Mouse (Mus musculus) embryonic facial prominence, embryonic 12.5 days (tissue): Measurements from ENCODE around the gene Tmem211. TPM values are rescaled to one million over a fixed set of nuclear protein-coding genes. Genes with fewer than 3 reads are reported as not detected.

Source experiments
- ATAC-seq: fragments of 200-750 bp; cut with Nextera tagmentation; 2 replicates; pipeline ENCODE4 v1.8.0; 2017; ENCODE audit not compliant: insufficient number of reproducible peaks, insufficient read depth, low FRiP score, low TSS enrichment
- H3K27ac ChIP-seq: fragments of 300-500 bp; sonication (generic); 2 replicates; pipeline ENCODE4 v1.5.1; 2016; ENCODE audit warnings: mild to moderate bottlenecking
- H3K27me3 ChIP-seq: fragments of 300-500 bp; sonication (generic); 2 replicates; pipeline ENCODE4 v1.6.1; 2016; ENCODE audit warnings: mild to moderate bottlenecking, moderate library complexity
- H3K36me3 ChIP-seq: fragments of 300-500 bp; sonication (generic); 2 replicates; pipeline ENCODE4 v1.6.1; 2016; ENCODE audit warnings: mild to moderate bottlenecking
- H3K4me1 ChIP-seq: fragments of 300-500 bp; sonication (generic); 2 replicates; pipeline ENCODE4 v1.6.1; 2016
- H3K4me2 ChIP-seq: fragments of 300-500 bp; sonication (generic); replicated peaks from 2 replicates; pipeline ENCODE4 v1.6.1; 2016; ENCODE audit warnings: mild to moderate bottlenecking, moderate library complexity
- H3K4me3 ChIP-seq: fragments of 300-500 bp; sonication (generic); 2 replicates; pipeline ENCODE4 v1.5.1; 2016; ENCODE audit warnings: mild to moderate bottlenecking
- H3K9ac ChIP-seq: fragments of 300-500 bp; sonication (generic); 2 replicates; pipeline ENCODE4 v1.6.1; 2016; ENCODE audit warnings: mild to moderate bottlenecking, moderate library complexity
- H3K9me3 ChIP-seq: fragments of 300-500 bp; sonication (generic); 2 replicates; pipeline ENCODE4 v1.6.1; 2016; ENCODE audit warnings: mild to moderate bottlenecking, moderate library complexity
- WGBS: fragments of 180-500 bp; shearing (Covaris S2); methylation state at CpG from one replicate; pipeline ENCODE4 v1.1.7; 2016; 5-methylcytosine and 5-hydroxymethylcytosine counted together
- polyA plus RNA-seq: library from polyadenylated mRNA; unstranded; fragments of >200 nt; fragmentation: Nextera tagmentation; extraction: Ambion mirVana; gene quantifications from 2 replicates; pipeline ENCODE4 v1.2.1, GENCODE M21; 2016

The Tmem211 gene
- polyA plus RNA-seq, 1 experiment from 2014 or later = 0.42 TPM

GRCm38 (mm10) chr5:113199126-113199771 is 27.5 kb upstream of the Tmem211 start:
- WGBS = 47% methylated on average over 8 of the region's 8 CpGs
- H3K36me3 ChIP-seq = no peaks in the 10 kb centered on the region
- no peak overlapping the region for H3K27ac ChIP-seq
- no peaks in the 10 kb centered on the region for H3K27me3 ChIP-seq
- H3K4me3 ChIP-seq = no peak overlapping the region
- no peak for ATAC-seq
- H3K9ac ChIP-seq = no peak overlapping the region
- H3K4me1 ChIP-seq = 0 out of 2 replicates have a peak, but pooled peaks cover 7% of the 10 kb centered on the region
- no peak overlapping the region for H3K4me2 ChIP-seq
- no peaks in the 10 kb centered on the region for H3K9me3 ChIP-seq

GRCm38 (mm10) chr5:113199772-113200134 is 27.0 kb upstream of the Tmem211 start:
- Histone ChIP-seq H3K4me2 (no peak overlapping the region), H3K9ac (no peak overlapping the region), H3K27me3 (no peaks in the 10 kb centered on the region), H3K4me3 (no peak overlapping the region), H3K9me3 (no peaks in the 10 kb centered on the region), H3K4me1 (0 out of 2 replicates have a peak, but pooled peaks cover 7% of the 10 kb centered on the region), H3K27ac (0 out of 2 replicates have a peak overlapping the region, but pooled peaks have one; percentile 23), H3K36me3 (no peaks in the 10 kb centered on the region)
- no peak for ATAC-seq
- 87% methylated on average over 10 of the region's 10 CpGs for WGBS

- Histone ChIP-seq H3K36me3 (no peaks in the 10 kb centered on the region), H3K9me3 (no peaks in the 10 kb centered on the region), H3K27ac (no peak overlapping the region), H3K4me1 (peaks cover 17% of the 10 kb centered on the region), H3K4me2 (no peak overlapping the region), H3K27me3 (no peaks in the 10 kb centered on the region), H3K9ac (no peak overlapping the region), H3K4me3 (no peak overlapping the region)
- no peak for ATAC-seq
- WGBS = 89% methylated on average over 9 of the region's 9 CpGs
Observed at GRCm38 (mm10) chr5:113204193-113204592, 22.5 kb upstream of the Tmem211 start.

- Histone ChIP-seq H3K9me3 (no peaks in the 10 kb centered on the region), H3K27ac (no peak overlapping the region), H3K36me3 (no peaks in the 10 kb centered on the region), H3K27me3 (no peaks in the 10 kb centered on the region), H3K4me3 (no peak overlapping the region), H3K4me1 (peaks cover 22% of the 10 kb centered on the region), H3K9ac (no peak overlapping the region), H3K4me2 (no peak overlapping the region)
- ATAC-seq = no peak
- WGBS = 49% methylated on average over 9 of the region's 9 CpGs
Observed at GRCm38 (mm10) chr5:113206670-113207352, 19.9 kb upstream of the Tmem211 start.

GRCm38 (mm10) chr5:113208048-113208447 is 18.7 kb upstream of the Tmem211 start:
- H3K4me2 ChIP-seq = no peak overlapping the region
- H3K4me1 ChIP-seq = peaks cover 22% of the 10 kb centered on the region
- no peaks in the 10 kb centered on the region for H3K36me3 ChIP-seq
- H3K4me3 ChIP-seq = no peak overlapping the region
- H3K27ac ChIP-seq = no peak overlapping the region
- no peak for ATAC-seq
- H3K27me3 ChIP-seq = no peaks in the 10 kb centered on the region
- H3K9me3 ChIP-seq = no peaks in the 10 kb centered on the region
- WGBS = 72% methylated on average over 4 of the region's 4 CpGs
- no peak overlapping the region for H3K9ac ChIP-seq

- Histone ChIP-seq H3K9ac (no peak overlapping the region), H3K27ac (peak overlapping the region; percentile 61), H3K27me3 (no peaks in the 10 kb centered on the region), H3K4me2 (0 out of 2 replicates have a peak overlapping the region, but pooled peaks have one; percentile 3), H3K4me1 (peaks cover 22% of the 10 kb centered on the region), H3K36me3 (no peaks in the 10 kb centered on the region), H3K4me3 (no peak overlapping the region), H3K9me3 (no peaks in the 10 kb centered on the region)
- ATAC-seq = no peak
- WGBS = 51% methylated on average over 11 of the region's 11 CpGs
Observed at GRCm38 (mm10) chr5:113208622-113209400, 17.9 kb upstream of the Tmem211 start.

- Histone ChIP-seq H3K4me3 (no peak overlapping the region), H3K9me3 (no peaks in the 10 kb centered on the region), H3K4me1 (peaks cover 24% of the 10 kb centered on the region), H3K27ac (peak overlapping the region; percentile 61), H3K9ac (no peak overlapping the region), H3K27me3 (no peaks in the 10 kb centered on the region), H3K36me3 (no peaks in the 10 kb centered on the region), H3K4me2 (0 out of 2 replicates have a peak overlapping the region, but pooled peaks have one; percentile 3)
- 48% methylated on average over 11 of the region's 11 CpGs for WGBS
- ATAC-seq = no peak
Observed at GRCm38 (mm10) chr5:113209401-113209750, 17.3 kb upstream of the Tmem211 start.

GRCm38 (mm10) chr5:113209898-113210297 is 16.8 kb upstream of the Tmem211 start:
- WGBS = 87% methylated on average over 13 of the region's 13 CpGs
- Histone ChIP-seq H3K4me2 (no peak overlapping the region), H3K27ac (peak overlapping the region; percentile 61), H3K9me3 (no peaks in the 10 kb centered on the region), H3K4me3 (no peak overlapping the region), H3K27me3 (no peaks in the 10 kb centered on the region), H3K36me3 (no peaks in the 10 kb centered on the region), H3K4me1 (peaks cover 28% of the 10 kb centered on the region), H3K9ac (no peak overlapping the region)
- ATAC-seq = no peak

GRCm38 (mm10) chr5:113210314-113210713 is 16.4 kb upstream of the Tmem211 start:
- H3K4me2 ChIP-seq = no peak overlapping the region
- H3K9ac ChIP-seq = no peak overlapping the region
- no peak for ATAC-seq
- H3K9me3 ChIP-seq = no peaks in the 10 kb centered on the region
- peaks cover 28% of the 10 kb centered on the region for H3K4me1 ChIP-seq
- peak overlapping the region; percentile 46; the same call in 1 of the 2 replicates for H3K27ac ChIP-seq
- 81% methylated on average over 6 of the region's 6 CpGs for WGBS
- no peak overlapping the region for H3K4me3 ChIP-seq
- no peaks in the 10 kb centered on the region for H3K36me3 ChIP-seq
- H3K27me3 ChIP-seq = no peaks in the 10 kb centered on the region

- no peak overlapping the region for H3K4me3 ChIP-seq
- no peak overlapping the region for H3K9ac ChIP-seq
- H3K4me2 ChIP-seq = no peak overlapping the region
- no peak for ATAC-seq
- no peaks in the 10 kb centered on the region for H3K36me3 ChIP-seq
- H3K27me3 ChIP-seq = no peaks in the 10 kb centered on the region
- no peaks in the 10 kb centered on the region for H3K9me3 ChIP-seq
- H3K27ac ChIP-seq = no peak overlapping the region
- whole genome bisulfite sequencing = 71% methylated on average over 10 of the region's 10 CpGs
- H3K4me1 ChIP-seq = peaks cover 17% of the 10 kb centered on the region
Observed at GRCm38 (mm10) chr5:113212156-113212835, 14.4 kb upstream of the Tmem211 start.

GRCm38 (mm10) chr5:113214041-113214440 is 12.7 kb upstream of the Tmem211 start:
- Histone ChIP-seq H3K27me3 (peaks cover 3% of the 10 kb centered on the region), H3K27ac (0 out of 2 replicates have a peak overlapping the region, but pooled peaks have one; percentile 9), H3K9me3 (no peaks in the 10 kb centered on the region), H3K36me3 (no peaks in the 10 kb centered on the region), H3K4me3 (no peak overlapping the region), H3K4me2 (no peak overlapping the region), H3K9ac (no peak overlapping the region), H3K4me1 (peaks cover 12% of the 10 kb centered on the region)
- ATAC-seq = no peak
- 92% methylated on average over 8 of the region's 8 CpGs for WGBS
